Mouse (Mus musculus) embryonic facial prominence, embryonic 13.5 days (tissue): ENCODE data around the gene Odaph. TPM values are rescaled to one million over a fixed set of nuclear protein-coding genes. Genes with fewer than 3 reads are reported as not detected.
A peak's percentile ranks its signal among the peaks of the same experiment; 100 is the strongest.
"Not testable (repeated sequence)": the region's sequence is repeated elsewhere in the genome, so short reads cannot be mapped to it uniquely, and the experiment has no call there.

ENCODE experiments used
- ATAC-seq: fragments of 200-750 bp; cut with Nextera tagmentation; 2 replicates; pipeline ENCODE4 v1.8.0; 2017; ENCODE audit warnings: low read depth; ENCODE audit not compliant: insufficient number of reproducible peaks, insufficient read depth, low FRiP score, low TSS enrichment
- H3K27ac ChIP-seq: fragments of 300-500 bp; sonication (generic); 2 replicates; pipeline ENCODE4 v1.5.1; 2015; ENCODE audit warnings: moderate library complexity, mild to moderate bottlenecking, inconsistent platforms
- H3K27me3 ChIP-seq: fragments of 300-500 bp; sonication (generic); 2 replicates; pipeline ENCODE4 v1.6.1; 2015; ENCODE audit warnings: mild to moderate bottlenecking, inconsistent platforms
- H3K36me3 ChIP-seq: fragments of 300-500 bp; sonication (generic); 2 replicates; pipeline ENCODE4 v1.6.1; 2015; ENCODE audit warnings: mild to moderate bottlenecking, inconsistent platforms
- H3K4me1 ChIP-seq: fragments of 300-500 bp; sonication (generic); 2 replicates; pipeline ENCODE4 v1.6.1; 2015; ENCODE audit warnings: inconsistent platforms
- H3K4me2 ChIP-seq: fragments of 300-500 bp; sonication (generic); 2 replicates; pipeline ENCODE4 v1.6.1; 2015; ENCODE audit warnings: moderate library complexity, mild to moderate bottlenecking, inconsistent platforms
- H3K4me3 ChIP-seq: fragments of 300-500 bp; sonication (generic); 2 replicates; pipeline ENCODE4 v1.5.1; 2015; ENCODE audit warnings: mild to moderate bottlenecking, inconsistent platforms
- H3K9ac ChIP-seq: fragments of 300-500 bp; sonication (generic); 2 replicates; pipeline ENCODE4 v1.6.1; 2015; ENCODE audit warnings: mild to moderate bottlenecking, inconsistent platforms
- H3K9me3 ChIP-seq: fragments of 300-500 bp; sonication (generic); 2 replicates; pipeline ENCODE4 v1.6.1; 2016; ENCODE audit warnings: inconsistent platforms
- WGBS: fragments of 180-500 bp; shearing (Covaris S2); methylation state at CpG from one replicate; pipeline ENCODE4 v1.1.7; 2015; ENCODE audit warnings: mixed read lengths; 5-methylcytosine and 5-hydroxymethylcytosine counted together
- polyA plus RNA-seq: library from polyadenylated mRNA; unstranded; fragments of >200 nt; fragmentation: Nextera tagmentation; extraction: Ambion mirVana; gene quantifications from 2 replicates; pipeline ENCODE4 v1.2.1, GENCODE M21; 2015

The Odaph gene
- not detected in 2 replicates for polyA plus RNA-seq

GRCm38 (mm10) chr5:91987236-91987635 is at the start of gene Odaph:
TSS of gene Odaph (plus strand) at chr5:91987475.
- H3K36me3 ChIP-seq, result no peaks in the 10 kb centered on the region
- no peak for ATAC-seq
- no peak within 1 kb of the TSS for H3K4me2 ChIP-seq
- H3K27ac ChIP-seq, result no peak within 1 kb of the TSS
- no peaks in the 10 kb centered on the region for H3K27me3 ChIP-seq
- WGBS, result 64% methylated on average over 4 of the region's 4 CpGs
- H3K9ac ChIP-seq, result no peak within 1 kb of the TSS
- H3K9me3 ChIP-seq, result no peaks in the 10 kb centered on the region
- H3K4me1 ChIP-seq, result no peaks in the 10 kb centered on the region
- no peak within 1 kb of the TSS for H3K4me3 ChIP-seq

- H3K4me2 ChIP-seq, ATAC-seq: not testable (repeated sequence)
- WGBS, result 70% methylated on average over 1 of the region's 1 CpGs
Observed at GRCm38 (mm10) chr5:91945609-91946008, 41.7 kb upstream of the Odaph start.

GRCm38 (mm10) chr5:91947008-91947407 is 40.3 kb upstream of the Odaph start:
- Histone ChIP-seq H3K4me3 (no peak overlapping the region), H3K4me1 (no peaks in the 10 kb centered on the region), H3K27me3 (no peaks in the 10 kb centered on the region), H3K27ac (no peak overlapping the region), H3K4me2 (no peak overlapping the region), H3K9ac (no peak overlapping the region), H3K9me3 (no peaks in the 10 kb centered on the region), H3K36me3 (peaks cover 43% of the 10 kb centered on the region)
- ATAC-seq, result no peak
- 96% methylated on average over 4 of the region's 4 CpGs for WGBS

More at GRCm38 (mm10) chr5:91945609-91946008, 41.7 kb upstream of the Odaph start:
- H3K4me1 ChIP-seq, H3K27ac ChIP-seq, H3K4me3 ChIP-seq, H3K27me3 ChIP-seq, H3K9ac ChIP-seq, H3K9me3 ChIP-seq: not testable (repeated sequence)
- H3K36me3 ChIP-seq, result peaks cover 37% of the 10 kb centered on the region

GRCm38 (mm10) chr5:91949441-91949840 is 37.8 kb upstream of the Odaph start:
- Histone ChIP-seq H3K4me1 (no peaks in the 10 kb centered on the region), H3K4me2 (no peak overlapping the region), H3K27me3 (no peaks in the 10 kb centered on the region), H3K9me3 (no peaks in the 10 kb centered on the region), H3K36me3 (peaks cover 59% of the 10 kb centered on the region), H3K27ac (no peak overlapping the region), H3K4me3 (no peak overlapping the region), H3K9ac (no peak overlapping the region)
- WGBS, result 91% methylated on average over 7 of the region's 7 CpGs
- no peak for ATAC-seq

GRCm38 (mm10) chr5:91951404-91951803 is 35.9 kb upstream of the Odaph start:
- Histone ChIP-seq H3K4me1 (no peaks in the 10 kb centered on the region), H3K4me3 (no peak overlapping the region), H3K9me3 (no peaks in the 10 kb centered on the region), H3K9ac (no peak overlapping the region), H3K4me2 (no peak overlapping the region), H3K27ac (no peak overlapping the region), H3K36me3 (peaks cover 65% of the 10 kb centered on the region), H3K27me3 (no peaks in the 10 kb centered on the region)
- no peak for ATAC-seq

GRCm38 (mm10) chr5:91956991-91957760 is 30.1 kb upstream of the Odaph start:
- no peaks in the 10 kb centered on the region for H3K27me3 ChIP-seq
- peaks cover 17% of the 10 kb centered on the region for H3K4me1 ChIP-seq
- no peak overlapping the region for H3K4me3 ChIP-seq
- H3K9ac ChIP-seq, result no peak overlapping the region
- H3K27ac ChIP-seq, result no peak overlapping the region
- no peak overlapping the region for H3K4me2 ChIP-seq
- H3K36me3 ChIP-seq, result peaks cover 41% of the 10 kb centered on the region
- H3K9me3 ChIP-seq, result no peaks in the 10 kb centered on the region
- 89% methylated on average over 3 of the region's 3 CpGs for WGBS
- ATAC-seq, result no peak

GRCm38 (mm10) chr5:91959096-91959495 is 28.2 kb upstream of the Odaph start:
- no peak for ATAC-seq

GRCm38 (mm10) chr5:91959986-91960385 is 27.3 kb upstream of the Odaph start:
- peaks cover 23% of the 10 kb centered on the region for H3K4me1 ChIP-seq
- no peak overlapping the region; the same call in 1 of the 2 replicates for H3K4me3 ChIP-seq
- no peak for ATAC-seq
- no peaks in the 10 kb centered on the region for H3K9me3 ChIP-seq
- peak overlapping the region; percentile 60 for H3K4me2 ChIP-seq
- H3K9ac ChIP-seq, result no peak overlapping the region
- 93% methylated on average over 1 of the region's 1 CpGs for WGBS
- no peaks in the 10 kb centered on the region for H3K27me3 ChIP-seq
- peaks cover 21% of the 10 kb centered on the region for H3K36me3 ChIP-seq
- no peak overlapping the region for H3K27ac ChIP-seq

More at GRCm38 (mm10) chr5:91959096-91959495, 28.2 kb upstream of the Odaph start:
- no peak overlapping the region for H3K9ac ChIP-seq
- WGBS, result 90% methylated on average over 1 of the region's 1 CpGs
- no peaks in the 10 kb centered on the region for H3K27me3 ChIP-seq
- no peak overlapping the region for H3K4me2 ChIP-seq
- no peaks in the 10 kb centered on the region for H3K9me3 ChIP-seq
- H3K36me3 ChIP-seq, result peaks cover 26% of the 10 kb centered on the region
- no peak overlapping the region for H3K4me3 ChIP-seq
- peaks cover 23% of the 10 kb centered on the region for H3K4me1 ChIP-seq
- H3K27ac ChIP-seq, result no peak overlapping the region

GRCm38 (mm10) chr5:91960606-91961254 is 26.5 kb upstream of the Odaph start:
- Histone ChIP-seq H3K9ac (peak overlapping the region; percentile 46; the same call in 1 of the 2 replicates), H3K27ac (peak overlapping the region; percentile 48; the same call in 1 of the 2 replicates), H3K4me3 (peak overlapping the region; percentile 73), H3K4me1 (peaks cover 23% of the 10 kb centered on the region), H3K27me3 (no peaks in the 10 kb centered on the region), H3K36me3 (peaks cover 18% of the 10 kb centered on the region), H3K4me2 (peak overlapping the region; percentile 60), H3K9me3 (no peaks in the 10 kb centered on the region)
- ATAC-seq, result no peak
- 76% methylated on average over 3 of the region's 3 CpGs for WGBS

GRCm38 (mm10) chr5:91961370-91961769 is 25.9 kb upstream of the Odaph start:
- peak overlapping the region; percentile 60 for H3K4me2 ChIP-seq
- H3K4me3 ChIP-seq, result peak overlapping the region; percentile 73
- 100% methylated on average over 1 of the region's 1 CpGs for WGBS
- H3K4me1 ChIP-seq, result peaks cover 23% of the 10 kb centered on the region
- ATAC-seq, result no peak
- H3K27me3 ChIP-seq, result no peaks in the 10 kb centered on the region
- H3K9ac ChIP-seq, result peak overlapping the region; percentile 84
- H3K36me3 ChIP-seq, result peaks cover 16% of the 10 kb centered on the region
- peak overlapping the region; percentile 13; the same call in 1 of the 2 replicates for H3K27ac ChIP-seq
- no peaks in the 10 kb centered on the region for H3K9me3 ChIP-seq

- 0 out of 2 replicates have a peak, but pooled peaks have one; percentile 1 for ATAC-seq
- Histone ChIP-seq H3K27ac (peak overlapping the region; percentile 98), H3K4me1 (peaks cover 23% of the 10 kb centered on the region), H3K9ac (peak overlapping the region; percentile 84), H3K36me3 (peaks cover 8% of the 10 kb centered on the region), H3K27me3 (no peaks in the 10 kb centered on the region), H3K9me3 (no peaks in the 10 kb centered on the region), H3K4me3 (peak overlapping the region; percentile 73), H3K4me2 (peak overlapping the region; percentile 60)
- under 1% methylated on average over 14 of the region's 14 CpGs for WGBS
Observed at GRCm38 (mm10) chr5:91962259-91962638, 25.0 kb upstream of the Odaph start.
